Mouse (Mus musculus): ENCODE results near the gene Uhrf1bp1l.
A peak's percentile ranks its signal among the peaks of the same experiment; 100 is the strongest.

Gene Uhrf1bp1l

DNA sequence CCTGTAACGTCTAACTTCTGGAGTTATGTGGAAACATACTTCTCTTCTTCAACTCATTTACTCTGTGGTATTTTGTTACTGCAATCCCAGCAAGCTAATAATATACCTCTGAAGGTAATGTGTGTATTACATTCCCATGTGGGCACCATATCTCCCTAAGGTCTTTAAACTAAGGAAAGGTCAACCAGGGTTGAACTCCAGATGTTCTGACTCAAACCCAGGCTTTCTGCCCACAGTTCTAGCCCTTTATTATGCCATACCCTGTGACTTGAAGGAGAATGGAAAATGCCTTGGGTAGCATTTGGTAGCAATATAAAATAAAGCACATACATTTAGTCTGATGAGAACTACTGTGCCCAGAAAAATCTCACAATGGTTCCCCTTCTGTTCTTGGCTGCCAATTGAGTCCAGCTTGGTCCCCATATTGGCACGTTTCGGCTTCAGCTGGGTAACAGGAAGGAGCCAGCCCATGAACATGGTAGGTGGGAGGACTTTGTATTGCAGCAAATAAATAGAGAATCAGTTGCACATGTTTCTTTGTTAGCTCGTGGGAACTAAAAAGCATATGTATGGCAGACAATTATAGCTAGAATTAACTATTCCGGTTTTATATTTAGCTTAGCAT lies 110.6 kb downstream of the Uhrf1bp1l start:
- DNase-seq: no peak

DNA sequence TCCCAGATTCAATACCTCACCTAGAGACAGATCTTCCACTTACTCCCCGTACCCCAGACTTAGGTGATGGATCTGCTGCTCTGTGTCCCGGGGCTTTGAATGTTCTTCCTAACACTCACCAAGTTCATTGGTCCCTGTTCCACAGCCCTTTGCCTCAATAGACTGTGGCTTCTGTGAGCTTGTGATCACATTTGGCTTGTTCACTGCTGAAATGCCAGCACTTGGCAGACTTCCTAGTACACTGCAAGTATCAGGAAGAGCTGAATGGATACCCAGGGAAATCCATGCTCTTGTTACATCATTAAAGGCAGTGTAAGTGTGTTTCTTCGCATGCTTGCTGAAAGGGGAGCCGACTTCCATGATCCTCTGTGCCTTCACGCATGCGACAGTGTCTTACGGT lies 111.5 kb downstream of the Uhrf1bp1l start:
- DNase-seq: peak; percentile 34

DNA sequence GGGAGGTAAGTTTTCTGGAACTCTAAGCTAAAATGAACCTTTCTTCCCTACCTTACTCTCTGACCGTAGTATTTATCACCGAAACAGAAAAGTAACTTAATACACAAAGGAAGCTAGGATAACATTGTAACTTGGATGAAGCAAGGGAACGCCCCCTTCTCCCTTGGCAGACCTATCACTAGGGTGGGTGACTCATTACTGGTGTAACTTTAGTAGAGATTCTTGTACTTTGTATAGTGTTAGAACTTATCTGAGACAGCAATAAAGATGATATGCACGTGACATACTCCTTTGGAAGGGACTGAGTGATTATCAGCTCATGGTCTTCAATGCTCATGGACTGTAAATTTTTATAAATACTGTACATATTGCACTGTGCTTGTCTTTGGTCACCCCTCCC lies 123.4 kb downstream of the Uhrf1bp1l start:
- no peak for DNase-seq

DNA sequence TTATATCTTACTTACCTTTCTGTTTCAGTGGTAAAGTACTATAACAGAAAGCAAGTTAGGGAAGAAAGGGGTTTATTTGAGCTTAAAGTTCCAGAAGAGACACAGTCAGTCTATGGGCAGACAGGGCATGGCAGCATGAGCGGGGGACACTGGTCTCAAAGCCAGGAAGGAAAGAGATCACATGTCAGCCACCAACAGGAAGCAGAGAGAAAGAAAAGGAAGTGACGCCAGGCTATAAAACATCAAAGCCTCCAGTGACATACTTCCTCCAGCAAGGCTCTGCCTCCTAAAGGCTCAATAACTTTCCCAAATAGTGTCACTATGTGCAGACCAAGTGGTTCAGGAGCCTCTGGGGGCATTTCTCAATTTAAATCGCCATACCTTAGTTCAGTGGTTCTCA lies 124.0 kb downstream of the Uhrf1bp1l start:
- DNase-seq: no peak
